Mouse (Mus musculus) bone marrow macrophage, adult 2 months (primary cell): ENCODE results near the gene Rgp1.

ENCODE experiments used
- CTCF ChIP-seq: IDR thresholded peaks from 2 replicates; pipeline ENCODE4 v1.5.1; 2012; ENCODE audit warnings: low read depth, mild to moderate bottlenecking, low read length, moderate library complexity
- POLR2A ChIP-seq: IDR thresholded peaks from 2 replicates; pipeline ENCODE4 v1.6.1; 2012; ENCODE audit warnings: mild to moderate bottlenecking, low read depth, low read length, borderline replicate concordance

DNA sequence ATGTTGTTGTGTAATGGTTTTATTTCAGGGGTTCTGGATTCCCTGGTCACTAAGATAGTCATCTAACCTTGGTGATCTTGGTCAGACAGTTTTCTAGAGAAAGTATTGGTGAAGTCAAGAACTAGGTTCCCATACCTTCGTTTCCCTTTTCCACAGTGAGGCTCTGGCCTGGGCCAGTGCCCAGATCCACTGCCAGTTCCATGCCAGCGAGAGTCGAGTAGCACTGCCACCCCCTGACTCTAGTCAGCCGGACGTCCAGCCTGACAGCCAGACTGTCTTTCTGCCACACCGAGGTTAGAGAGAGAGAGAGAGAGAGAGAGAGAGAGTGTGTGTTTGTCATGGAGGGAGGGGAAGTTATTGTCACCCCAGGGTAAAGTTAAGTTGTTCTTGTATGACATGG, 1.2 kb downstream of the Rgp1 start:
- TF ChIP-seq CTCF (no peak), POLR2A (no peak)
